In genomic region chr9:14074273-14074672, GRCm38 (mm10) we compare ENCODE assay signal across 16 mouse cellular contexts.
DNase-seq lines count a peak whose midpoint lies in the region; ATAC-seq and TF ChIP-seq lines count a peak whose summit lies in the region.
"Had no signal": no experiment of that assay in that cellular context is flagged by ENCODE, and none has a peak within 500 bp of the region (broad histone marks: within the 10 kb centered on the region; RNA-seq: fewer than 3 reads in every experiment).

No protein-coding gene starts in this region.

- 0 out of 2 replicates have a peak, but pooled peaks have one; percentile 17 for ATAC-seq in heart, embryonic 15.5 days (replicated peaks; ENCODE audit: insufficient number of reproducible peaks, insufficient read depth, low FRiP score, low read depth)
- peak; percentile 67 for ATAC-seq in monocyte, adult 5-6 weeks (replicated peaks; ENCODE audit: insufficient number of reproducible peaks, low FRiP score, low TSS enrichment, poor library complexity, severe bottlenecking)
- no peak for ATAC-seq in midbrain, embryonic 15.5 days (replicated peaks)
- ATAC-seq: forebrain, postnatal 0 days had no signal

- TF ChIP-seq POLR2A in heart, adult 2 months (IDR thresholded peaks at IDR 0.05; ENCODE audit: insufficient read depth, low read depth, low read length): no peak

- no peak overlapping the region for H3K4me2 ChIP-seq in heart, embryonic 15.5 days
- H3K4me2 ChIP-seq in midbrain, embryonic 15.5 days: no peak overlapping the region
- H3K4me2 ChIP-seq: hindbrain, embryonic 14.5 days had no signal

- H3K27me3 ChIP-seq in heart, embryonic 15.5 days: no peaks in the 10 kb centered on the region
- no peaks in the 10 kb centered on the region for H3K27me3 ChIP-seq in heart, adult 2 months (ENCODE audit: control insufficient read depth, insufficient read depth, low read length)
- no peaks in the 10 kb centered on the region for H3K27me3 ChIP-seq in midbrain, embryonic 15.5 days (replicated peaks)

- H3K4me1 ChIP-seq in heart, embryonic 15.5 days (replicated peaks): peaks cover 5% of the 10 kb centered on the region
- peaks cover 3% of the 10 kb centered on the region; the same call in 1 of the 2 replicates for H3K4me1 ChIP-seq in heart, adult 2 months (ENCODE audit: control insufficient read depth, insufficient read depth, low read length)
- no peaks in the 10 kb centered on the region for H3K4me1 ChIP-seq in midbrain, embryonic 15.5 days
- H3K4me1 ChIP-seq: midbrain, embryonic 10.5 days had no signal

- H3K9me3 ChIP-seq in heart, embryonic 15.5 days (replicated peaks): no peaks in the 10 kb centered on the region
- no peaks in the 10 kb centered on the region for H3K9me3 ChIP-seq in midbrain, embryonic 15.5 days
- H3K9me3 ChIP-seq: midbrain, embryonic 10.5 days had no signal

- intact Hi-C loops in heart, adult 2 months (cut with DNase I): no loop called here

- TF ChIP-seq EP300 in heart, adult 2 months (IDR thresholded peaks at IDR 0.05; ENCODE audit: insufficient read depth, low read depth, low read length): no peak

- TF ChIP-seq CTCF in heart, adult 2 months (IDR thresholded peaks at IDR 0.05): no peak

- peak; percentile 60 for DNase-seq in adrenal gland, adult 2 months
- DNase-seq in adrenal gland, adult 18-20 months (ENCODE audit: low spot score in 2 of 2): no peak
- DNase-seq in heart, adult 2 months: no peak
- peak; percentile 46 to 68 for DNase-seq in adrenal gland, postnatal 36 days
- no peak for DNase-seq in adipocyte (ENCODE audit: low spot score)
- DNase-seq: cerebellum, adult 18-20 months; forebrain, postnatal 0 days; gastrocnemius, postnatal 14 days; kidney, adult 11 months; kidney, postnatal 25 days; liver had no signal

- H3K27ac ChIP-seq in heart, embryonic 15.5 days: no peak overlapping the region
- no peak overlapping the region for H3K27ac ChIP-seq in heart, adult 2 months
- H3K27ac ChIP-seq in midbrain, embryonic 15.5 days: no peak overlapping the region
- H3K27ac ChIP-seq: hindbrain, embryonic 14.5 days; midbrain, embryonic 10.5 days had no signal

- 66% methylated on average over 6 of the region's 6 CpGs for WGBS in heart, embryonic 15.5 days
- WGBS in heart, adult 2 months: 41% methylated on average over 6 of the region's 6 CpGs
- 82% methylated on average over 6 of the region's 6 CpGs for WGBS in midbrain, embryonic 15.5 days

- H3K9ac ChIP-seq in heart, embryonic 15.5 days: no peak overlapping the region
- H3K9ac ChIP-seq in heart, adult 2 months (ENCODE audit: low read depth, low read length): no peak overlapping the region
- H3K9ac ChIP-seq in midbrain, embryonic 15.5 days: no peak overlapping the region
- H3K9ac ChIP-seq: forebrain, postnatal 0 days; hindbrain, embryonic 14.5 days had no signal

- H3K4me3 ChIP-seq in heart, embryonic 15.5 days: no peak overlapping the region
- no peak overlapping the region for H3K4me3 ChIP-seq in heart, adult 2 months
- no peak overlapping the region for H3K4me3 ChIP-seq in midbrain, embryonic 15.5 days
- H3K4me3 ChIP-seq: midbrain, embryonic 10.5 days had no signal

- no peaks in the 10 kb centered on the region for H3K79me2 ChIP-seq in heart, adult 2 months (replicated peaks; ENCODE audit: control insufficient read depth, insufficient read depth, low read length)

- H3K36me3 ChIP-seq in heart, embryonic 15.5 days: no peaks in the 10 kb centered on the region
- no peaks in the 10 kb centered on the region for H3K36me3 ChIP-seq in heart, adult 2 months (ENCODE audit: control insufficient read depth, insufficient read depth, low read length)
- no peaks in the 10 kb centered on the region for H3K36me3 ChIP-seq in midbrain, embryonic 15.5 days (replicated peaks)
- H3K36me3 ChIP-seq: midbrain, embryonic 10.5 days had no signal

Comparison
In these comparisons a context has a peak if more than half of its experiments do, and no peak if none do; other contexts are left out.
1. DNase-seq: peak in adrenal gland, adult 2 months (single experiment) and adrenal gland, postnatal 36 days (2 of 2); none in adrenal gland, adult 18-20 months (0 of 2), heart, adult 2 months (0 of 2) and adipocyte (single experiment).